Mouse (Mus musculus) ZHBTc4 (cell line): ENCODE data around the gene Hdac9.
A peak's percentile ranks its signal among the peaks of the same experiment; 100 is the strongest.

ENCODE experiments used
- DNase-seq: peaks from one replicate; pipeline ENCODE4 v3.0.0-alpha.2; 2011; ENCODE audit warnings: low read depth, low spot score

The Hdac9 gene

DNA sequence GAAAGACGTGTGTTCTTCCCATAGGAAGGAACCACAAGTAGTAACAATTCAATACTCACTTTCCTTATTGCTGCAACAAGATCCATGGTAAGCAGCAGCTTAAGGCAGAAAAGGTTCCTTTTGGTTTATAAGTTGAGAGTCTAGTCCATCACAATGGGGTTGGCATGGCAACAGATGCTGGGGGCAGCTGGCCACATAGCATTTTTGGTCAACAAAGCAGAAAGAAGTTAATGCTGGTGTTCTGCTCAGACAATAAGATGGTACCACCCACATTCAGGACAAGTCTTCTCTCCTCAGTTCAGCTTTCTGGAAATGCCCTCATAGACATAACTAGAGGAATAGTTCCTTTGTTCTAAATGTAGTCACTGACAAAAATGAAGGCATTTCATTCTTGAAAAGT, at the start of gene Hdac9:
Gene Hdac9, minus strand, starts transcription at position 101 of the 400 bp plus-strand sequence.
- DNase-seq = no peak

DNA sequence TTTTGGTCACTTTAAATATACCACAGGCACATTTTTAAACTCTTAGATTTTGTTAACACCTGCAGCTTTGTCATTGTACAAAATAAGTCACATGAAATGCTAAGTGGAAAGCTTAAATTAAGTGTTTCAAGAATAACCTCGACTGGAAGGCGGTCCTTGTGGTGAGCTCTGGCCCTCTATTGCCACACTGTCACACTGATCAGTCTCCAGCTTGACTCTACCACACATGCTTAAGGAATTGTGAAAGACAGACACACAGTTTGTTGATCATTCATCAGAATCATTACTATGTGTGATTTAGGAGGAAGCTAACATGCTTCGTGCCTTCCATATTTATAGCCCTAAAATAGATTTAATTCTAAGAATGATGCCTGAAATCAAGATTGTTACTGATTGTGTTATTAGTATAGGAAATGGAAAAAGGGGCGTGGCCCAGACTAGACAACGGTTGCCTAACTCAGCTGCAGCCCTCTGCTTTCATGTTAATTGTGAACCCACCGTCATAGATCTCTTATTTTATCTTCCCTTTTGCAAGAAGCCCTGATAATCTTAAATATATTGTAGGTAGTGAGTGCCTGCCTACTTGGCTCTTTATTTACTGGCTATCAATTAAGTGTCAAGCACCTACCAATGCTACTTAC, 32.3 kb upstream of the Hdac9 start:
- DNase-seq = no peak

GRCm38 (mm10) chr12:34937918-34938317, 21.0 kb upstream of the Hdac9 start:
- DNase-seq = peak; percentile 28

DNA sequence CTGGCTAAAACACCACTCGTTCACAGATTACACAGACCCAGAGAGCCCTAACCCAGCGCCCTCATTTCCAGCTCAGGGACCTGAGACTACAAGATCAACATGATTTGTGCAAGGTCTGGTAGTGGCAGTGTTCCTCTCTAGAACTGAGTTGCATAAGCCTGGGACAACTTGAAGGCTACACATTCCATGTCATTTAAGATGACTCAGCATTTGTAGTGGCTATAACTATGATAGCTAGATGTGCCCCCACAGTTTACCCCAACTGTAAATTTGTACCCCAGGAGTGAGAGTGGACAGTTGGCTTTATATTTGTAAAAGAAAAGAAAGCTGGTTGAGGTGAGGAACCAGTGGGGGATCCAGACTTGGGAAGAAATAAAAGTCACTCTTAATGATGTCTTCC, 8.9 kb downstream of the Hdac9 start:
- DNase-seq = no peak

GRCm38 (mm10) chr12:34907506-34907850, 9.4 kb downstream of the Hdac9 start:
- peak; percentile 49 for DNase-seq

DNA sequence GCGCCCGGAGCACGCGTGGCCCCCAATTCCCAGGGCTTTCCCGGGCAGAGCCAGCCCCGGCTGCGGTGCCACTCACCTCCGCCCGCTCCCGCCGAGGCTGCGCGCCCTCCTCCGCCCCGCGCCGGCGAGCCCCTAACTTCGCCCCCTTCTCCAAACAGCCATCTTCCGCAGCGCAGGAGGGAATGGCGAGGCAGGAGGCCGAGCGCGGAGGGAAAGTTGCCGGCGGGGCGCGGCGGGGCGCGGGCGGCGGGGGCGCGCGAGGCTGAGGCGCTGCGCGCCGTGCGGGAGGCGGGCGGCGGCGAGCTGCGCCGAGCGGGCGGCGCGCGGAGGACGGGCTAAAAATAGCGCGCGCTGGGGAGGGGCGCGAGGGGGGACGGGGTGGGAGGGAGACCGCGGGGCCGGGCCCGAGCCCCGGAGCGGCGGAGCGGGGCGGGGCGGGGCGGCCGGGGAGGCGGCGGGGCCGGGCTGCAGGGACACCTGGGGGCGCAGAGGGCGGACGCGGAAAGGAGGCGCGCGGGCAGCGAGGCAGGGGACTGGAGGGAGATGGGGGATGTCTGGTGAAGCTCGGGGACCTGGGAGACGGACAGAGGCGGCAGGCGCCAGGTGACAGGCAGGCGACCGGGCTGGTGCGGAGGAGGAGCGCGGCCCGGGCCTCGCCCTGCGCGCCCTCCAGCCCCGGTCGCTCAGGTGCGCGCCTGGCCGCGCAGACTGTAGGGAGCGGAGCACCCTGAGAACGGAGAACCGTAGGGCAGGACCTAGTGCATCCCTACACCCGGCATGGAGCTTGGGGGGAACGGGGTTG, 10.0 kb downstream of the Hdac9 start:
- DNase-seq = peak; percentile 57

- DNase-seq = no peak
These were observed 10.6 kb downstream of the Hdac9 start for GRCm38 (mm10) chr12:34906376-34906703.

DNA sequence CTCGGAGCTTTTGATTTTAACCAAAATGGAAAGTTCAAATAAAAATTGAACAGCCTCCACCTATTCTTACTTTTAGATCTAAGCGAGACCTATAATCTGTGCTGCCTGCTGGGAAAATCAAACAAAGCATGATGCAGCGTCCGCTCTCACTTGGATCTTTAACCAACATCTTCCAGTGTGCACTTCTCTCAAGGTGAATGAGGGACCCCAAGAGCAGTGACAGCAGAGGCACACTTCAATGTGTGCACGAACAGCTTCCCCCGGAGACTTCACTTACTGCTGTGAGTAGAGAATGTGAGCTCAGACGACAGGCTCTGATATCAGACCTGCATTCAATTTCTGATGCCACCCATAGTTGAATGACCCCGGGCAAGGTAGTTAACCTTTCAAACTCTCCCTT, 16.7 kb downstream of the Hdac9 start:
- no peak for DNase-seq

GRCm38 (mm10) chr12:34894867-34895266, 22.0 kb downstream of the Hdac9 start:
- DNase-seq = no peak

- no peak for DNase-seq
These were observed 28.2 kb downstream of the Hdac9 start for GRCm38 (mm10) chr12:34888694-34889093.

DNA sequence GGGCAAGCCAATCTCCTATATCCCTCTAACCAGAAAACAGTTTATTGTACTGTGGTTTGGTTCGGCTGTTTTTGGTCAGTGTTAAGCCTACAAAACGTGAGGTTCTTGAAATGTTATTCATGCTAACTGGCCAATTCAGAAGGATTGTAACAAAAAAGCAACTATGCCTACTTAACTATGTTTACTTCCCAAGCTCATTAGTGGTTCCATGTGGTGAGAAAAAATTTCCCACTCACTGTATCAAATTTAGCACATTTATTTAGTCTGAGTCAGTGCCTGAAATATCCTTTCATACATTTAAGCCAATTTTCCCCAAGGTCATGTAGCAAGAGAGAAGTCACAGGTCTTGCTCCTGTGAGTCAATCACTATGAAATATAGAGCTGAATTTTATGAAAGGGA, 42.0 kb downstream of the Hdac9 start:
- no peak for DNase-seq

DNA sequence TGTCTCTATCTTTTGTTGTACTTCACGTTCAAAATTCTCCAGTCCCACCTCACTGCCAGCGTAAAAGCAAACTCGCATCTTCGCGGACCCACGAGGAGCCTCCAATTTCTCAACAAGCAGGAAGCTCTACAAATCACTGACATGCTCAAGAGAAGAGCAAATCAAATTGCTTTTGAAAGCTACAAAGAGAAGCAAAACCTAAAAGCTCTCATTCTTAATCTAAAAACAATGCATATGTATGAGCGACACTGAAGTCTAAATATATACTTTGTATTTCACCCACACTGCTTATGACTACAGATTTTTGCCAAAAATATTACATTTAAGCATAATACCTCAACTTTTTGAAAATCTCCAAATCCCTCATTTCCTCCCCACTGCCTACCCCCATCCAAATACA, 45.9 kb downstream of the Hdac9 start:
- no peak for DNase-seq

DNA sequence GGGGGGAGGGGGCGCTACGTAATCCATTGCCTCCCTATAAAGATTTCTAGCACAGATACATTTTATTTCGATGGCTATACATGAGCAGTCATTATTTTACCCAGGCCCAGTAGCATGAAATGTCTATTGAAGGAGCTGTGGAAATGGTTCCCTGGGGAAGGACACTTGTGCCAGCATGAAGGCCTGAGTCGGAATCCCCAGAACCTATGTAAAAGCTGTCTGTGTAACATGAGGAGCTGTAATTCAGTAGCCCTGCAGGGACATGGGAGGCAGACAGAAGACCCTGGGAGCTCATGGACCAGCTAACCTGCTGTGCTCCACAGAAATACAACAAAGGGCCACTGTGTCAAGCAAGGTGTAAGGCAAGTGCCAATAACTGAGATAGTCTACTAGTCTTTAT, 75.7 kb downstream of the Hdac9 start:
- no peak for DNase-seq

DNA sequence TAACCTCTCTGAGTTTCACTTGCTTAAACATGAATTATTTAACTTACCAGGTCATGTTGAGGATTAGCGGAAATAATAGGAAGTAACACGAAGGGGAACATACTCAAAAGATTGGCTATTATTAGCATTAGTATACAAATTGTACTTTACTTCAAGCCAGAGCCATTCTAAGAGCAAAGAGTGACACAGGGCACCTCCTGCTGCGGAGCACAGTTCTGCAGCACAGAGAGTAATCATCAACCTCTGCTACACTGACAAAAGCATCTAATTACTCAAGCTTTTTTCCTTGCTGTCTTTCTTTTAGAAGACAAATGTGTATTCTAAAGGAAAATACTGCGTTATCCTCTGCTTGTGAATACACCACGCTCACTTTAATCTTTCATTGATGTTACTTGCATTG, 79.6 kb downstream of the Hdac9 start:
- no peak for DNase-seq

DNA sequence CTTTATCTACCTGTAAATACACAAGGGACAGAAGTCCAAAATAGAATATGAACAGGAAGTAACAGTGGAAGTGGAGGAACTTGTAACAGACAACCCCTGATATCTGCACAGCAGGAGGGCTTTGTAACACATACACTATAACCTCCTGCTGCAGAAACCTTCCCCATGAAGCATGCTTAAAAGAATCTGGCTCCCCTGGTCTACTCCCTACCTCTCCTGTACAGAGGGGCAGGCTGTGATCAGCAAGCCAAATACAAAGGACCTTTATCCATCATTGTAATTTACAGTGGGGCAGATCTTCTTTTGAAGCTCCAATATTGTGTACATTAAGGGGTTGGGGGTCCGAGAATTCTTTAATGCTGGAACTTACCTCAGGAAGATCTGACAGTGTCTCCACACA, 80.0 kb downstream of the Hdac9 start:
- DNase-seq = peak; percentile 16

DNA sequence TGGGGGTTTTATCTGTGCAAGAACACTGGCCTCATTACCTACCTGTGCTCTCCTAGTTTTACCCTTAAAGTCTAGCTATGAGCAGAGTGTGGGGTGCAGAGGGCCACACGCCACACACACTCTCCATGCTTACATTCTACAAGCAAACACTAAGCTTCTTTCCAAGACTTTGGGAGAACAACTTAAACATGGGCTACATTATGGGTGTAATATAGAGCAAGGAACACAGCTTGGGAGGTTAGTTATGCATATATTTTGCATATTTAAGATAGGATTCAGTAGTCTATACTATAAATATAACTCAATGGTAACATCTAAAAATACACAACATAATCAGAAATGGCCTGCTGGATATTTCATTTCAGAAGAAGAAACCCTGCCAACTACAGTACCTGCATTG, 80.8 kb downstream of the Hdac9 start:
- no peak for DNase-seq

GRCm38 (mm10) chr12:34835493-34835892, 81.4 kb downstream of the Hdac9 start:
- DNase-seq = no peak

DNA sequence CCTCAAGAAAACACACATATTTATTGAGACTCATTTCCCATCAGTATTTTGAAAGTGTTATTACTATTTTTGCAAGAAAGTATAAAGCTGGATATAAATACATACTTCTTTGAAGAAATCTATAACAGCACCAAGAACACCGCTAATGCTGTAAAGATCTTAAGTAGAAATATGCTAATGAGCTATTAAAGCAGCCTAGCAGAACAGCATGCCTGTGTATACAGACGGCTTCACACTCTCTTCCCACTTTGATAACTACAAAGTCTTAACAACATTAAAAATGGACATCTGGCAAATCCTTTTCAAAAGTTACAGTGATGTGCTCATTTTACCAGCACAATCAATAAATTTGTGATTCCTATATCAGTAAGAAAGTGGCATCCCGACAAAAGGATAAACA, 88.2 kb downstream of the Hdac9 start:
- DNase-seq = no peak

DNA sequence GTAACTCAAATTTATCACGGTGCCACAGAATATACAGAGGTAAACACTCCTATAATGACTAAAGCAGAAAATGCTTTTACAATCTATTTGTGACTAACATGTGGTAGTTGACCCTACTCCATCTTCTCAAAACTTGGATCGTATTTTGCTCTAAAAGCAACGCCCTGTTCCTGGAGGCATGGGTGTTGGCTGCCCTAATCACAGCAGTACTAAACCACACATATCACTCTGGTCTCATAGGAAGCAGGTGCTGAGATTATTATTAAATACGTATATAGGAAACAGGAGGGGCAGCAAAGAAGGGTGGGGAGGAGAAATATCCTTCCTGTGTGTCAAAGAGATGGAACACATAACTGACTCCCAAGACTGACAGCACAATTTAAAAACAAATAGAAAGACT, 90.0 kb downstream of the Hdac9 start:
- DNase-seq = no peak

DNA sequence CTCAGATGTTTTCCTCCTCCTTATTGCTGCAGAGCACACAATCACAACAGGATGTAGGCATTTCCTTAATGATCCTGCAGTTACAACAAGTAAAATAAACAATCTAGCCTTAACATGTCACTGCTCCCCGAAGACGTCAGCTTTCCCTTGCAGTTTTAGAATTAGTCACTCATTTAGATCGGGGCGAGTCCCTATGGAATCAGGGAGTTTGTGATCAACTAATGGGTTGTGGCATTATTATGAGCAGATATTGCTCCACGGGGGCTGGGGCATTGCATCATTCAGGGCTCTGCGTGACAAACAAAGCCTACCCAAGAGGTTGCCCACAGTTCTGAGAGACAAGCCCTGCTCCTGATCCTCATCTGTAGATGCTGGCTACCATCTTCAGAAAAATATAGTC, 96.7 kb downstream of the Hdac9 start:
- DNase-seq = no peak

GRCm38 (mm10) chr12:34811673-34812613, 105.0 kb downstream of the Hdac9 start:
- no peak for DNase-seq

- DNase-seq = no peak
These were observed 106.7 kb downstream of the Hdac9 start for GRCm38 (mm10) chr12:34810221-34810620.

DNA sequence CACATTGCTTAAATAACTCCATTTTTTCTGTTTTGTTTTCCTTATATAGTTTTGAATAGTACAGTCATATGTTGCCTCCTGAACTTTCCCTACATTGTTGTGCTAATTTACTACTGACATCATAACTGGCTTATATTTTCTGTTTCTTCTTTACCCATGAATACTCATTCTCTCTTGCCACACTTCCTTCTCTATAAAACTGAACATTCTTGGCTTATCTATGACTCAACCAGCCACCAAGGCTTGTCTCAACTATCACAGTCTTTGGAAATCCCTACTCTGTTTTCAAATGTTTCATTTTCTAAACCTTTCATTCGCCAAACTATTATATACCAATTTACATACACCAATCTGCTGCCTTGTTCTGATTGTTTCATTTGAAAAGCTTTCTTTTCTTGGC, 108.7 kb downstream of the Hdac9 start:
- no peak for DNase-seq
